ENCODE assay signal across 13 mouse cellular contexts in the genomic region with DNA sequence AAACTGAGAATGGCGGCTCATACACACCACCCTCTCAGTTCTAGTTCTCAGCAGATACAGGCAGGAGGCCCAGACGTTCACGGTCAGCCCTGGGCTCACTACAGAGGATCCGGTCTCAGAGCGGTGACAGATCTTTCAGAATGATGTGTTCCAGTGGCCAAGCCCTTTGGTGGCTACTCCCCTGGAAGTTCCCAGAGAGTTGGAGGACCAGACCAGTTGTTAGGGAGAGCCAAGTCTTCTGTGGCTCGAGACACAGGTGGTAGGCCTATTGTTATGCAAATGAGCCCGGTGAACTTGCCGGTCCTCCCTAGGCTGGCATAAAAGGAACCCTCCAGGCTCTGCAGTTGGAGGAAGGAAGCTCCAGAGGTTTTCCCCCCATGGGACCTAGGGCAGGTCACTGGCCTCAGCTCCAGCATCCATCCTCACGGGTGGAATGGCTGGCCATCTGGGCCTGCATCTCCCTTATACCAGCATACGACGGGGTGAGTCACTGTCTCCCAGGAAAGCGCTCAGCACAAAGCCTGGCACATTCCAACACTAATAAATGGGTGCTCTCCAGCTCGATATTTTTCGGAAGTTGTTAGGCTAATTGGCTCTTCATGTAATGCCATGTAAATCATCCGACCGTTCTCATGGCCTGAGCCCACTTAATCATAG. TPM values are rescaled to one million over a fixed set of nuclear protein-coding genes. Genes with fewer than 3 reads are reported as not detected.
DNase-seq lines count a peak whose midpoint lies in the region; ATAC-seq and TF ChIP-seq lines count a peak whose summit lies in the region.
"Had no signal": no experiment of that assay in that cellular context is flagged by ENCODE, and none has a peak within 500 bp of the region (broad histone marks: within the 10 kb centered on the region; RNA-seq: fewer than 3 reads in every experiment).

No protein-coding gene starts in this region.

- no peak overlapping the region for H3K9ac ChIP-seq in forebrain, postnatal 0 days
- 0 out of 2 replicates have a peak overlapping the region, but pooled peaks have one; percentile 11 for H3K9ac ChIP-seq in midbrain, embryonic 12.5 days (replicated peaks)
- no peak overlapping the region for H3K9ac ChIP-seq in midbrain, embryonic 13.5 days (replicated peaks)
- H3K9ac ChIP-seq in forebrain, embryonic 13.5 days = 0 out of 2 replicates have a peak overlapping the region, but pooled peaks have one; percentile 21
- no peak overlapping the region for H3K9ac ChIP-seq in lung, postnatal 0 days (replicated peaks; ENCODE audit: low read depth)
- H3K9ac ChIP-seq: liver, embryonic 15.5 days; neural tube, embryonic 12.5 days had no signal

- no peaks in the 10 kb centered on the region for H3K9me3 ChIP-seq in forebrain, embryonic 10.5 days
- H3K9me3 ChIP-seq in forebrain, postnatal 0 days (ENCODE audit: low read length) = no peaks in the 10 kb centered on the region
- H3K9me3 ChIP-seq in midbrain, embryonic 12.5 days = no peaks in the 10 kb centered on the region
- H3K9me3 ChIP-seq in midbrain, embryonic 13.5 days = no peaks in the 10 kb centered on the region
- H3K9me3 ChIP-seq in forebrain, embryonic 13.5 days (replicated peaks) = no peaks in the 10 kb centered on the region
- H3K9me3 ChIP-seq in lung, postnatal 0 days (ENCODE audit: low read length) = no peaks in the 10 kb centered on the region
- H3K9me3 ChIP-seq: liver, embryonic 15.5 days; neural tube, embryonic 12.5 days had no signal

- 10% methylated on average over 16 of the region's 16 CpGs for WGBS in forebrain, embryonic 10.5 days
- WGBS in forebrain, postnatal 0 days = 10% methylated on average over 16 of the region's 16 CpGs
- WGBS in midbrain, embryonic 12.5 days = 9% methylated on average over 16 of the region's 16 CpGs
- 10% methylated on average over 16 of the region's 16 CpGs for WGBS in midbrain, embryonic 13.5 days
- WGBS in forebrain, embryonic 13.5 days = 7% methylated on average over 16 of the region's 16 CpGs
- WGBS in lung, postnatal 0 days = 42% methylated on average over 16 of the region's 16 CpGs

- peaks cover 64% of the 10 kb centered on the region for H3K4me1 ChIP-seq in forebrain, embryonic 10.5 days
- 0 out of 2 replicates have a peak, but pooled peaks cover 3% of the 10 kb centered on the region for H3K4me1 ChIP-seq in forebrain, postnatal 0 days (ENCODE audit: insufficient read depth)
- H3K4me1 ChIP-seq in midbrain, embryonic 12.5 days = peaks cover 34% of the 10 kb centered on the region
- peaks cover 37% of the 10 kb centered on the region for H3K4me1 ChIP-seq in midbrain, embryonic 13.5 days (replicated peaks)
- H3K4me1 ChIP-seq in forebrain, embryonic 13.5 days = peaks cover 38% of the 10 kb centered on the region
- H3K4me1 ChIP-seq in lung, postnatal 0 days (ENCODE audit: insufficient read depth, low read depth, low read length) = no peaks in the 10 kb centered on the region; the same call in 1 of the 2 replicates

- no peak for ATAC-seq in forebrain, postnatal 0 days
- ATAC-seq in midbrain, embryonic 12.5 days (ENCODE audit: low FRiP score, low read depth) = no peak
- no peak for ATAC-seq in midbrain, embryonic 13.5 days
- ATAC-seq in forebrain, embryonic 13.5 days = no peak
- ATAC-seq in lung, postnatal 0 days = no peak
- ATAC-seq: inflammation-experienced regulatory T-cells, adult 6 months had no signal

- no peak for DNase-seq in forebrain, embryonic 10.5 days (ENCODE audit: extremely low spot score, low spot score)
- no peak for DNase-seq in forebrain, postnatal 0 days
- peak; percentile 92 for DNase-seq in ES-CJ7 (ENCODE audit: low read depth, low spot score)
- no peak for DNase-seq in lung, postnatal 0 days (ENCODE audit: low spot score)
- DNase-seq in layer of hippocampus, adult 9-10 months (ENCODE audit: low spot score) = no peak
- DNase-seq: cerebellum, adult 2 months; left cerebral cortex, postnatal 4 days had no signal

- no peak for TF ChIP-seq EP300 in lung, postnatal 0 days (IDR thresholded peaks at IDR 0.05)

- no peak for TF ChIP-seq CTCF in forebrain, postnatal 0 days (IDR thresholded peaks at IDR 0.05; ENCODE audit: low read depth)
- no peak for TF ChIP-seq CTCF in lung, postnatal 0 days (IDR thresholded peaks at IDR 0.05)

- no peaks in the 10 kb centered on the region for H3K36me3 ChIP-seq in forebrain, embryonic 10.5 days (replicated peaks)
- H3K36me3 ChIP-seq in forebrain, postnatal 0 days (ENCODE audit: insufficient read depth) = no peaks in the 10 kb centered on the region
- no peaks in the 10 kb centered on the region for H3K36me3 ChIP-seq in midbrain, embryonic 12.5 days
- H3K36me3 ChIP-seq in midbrain, embryonic 13.5 days = no peaks in the 10 kb centered on the region
- no peaks in the 10 kb centered on the region for H3K36me3 ChIP-seq in forebrain, embryonic 13.5 days (ENCODE audit: poor library complexity, severe bottlenecking)
- no peaks in the 10 kb centered on the region for H3K36me3 ChIP-seq in lung, postnatal 0 days (ENCODE audit: insufficient read depth, low read length)
- H3K36me3 ChIP-seq: liver, embryonic 15.5 days; neural tube, embryonic 12.5 days had no signal

- no peak overlapping the region for H3K4me3 ChIP-seq in forebrain, embryonic 10.5 days
- no peak overlapping the region for H3K4me3 ChIP-seq in forebrain, postnatal 0 days (ENCODE audit: low read depth, low read length)
- no peak overlapping the region for H3K4me3 ChIP-seq in midbrain, embryonic 12.5 days
- H3K4me3 ChIP-seq in midbrain, embryonic 13.5 days (replicated peaks) = no peak overlapping the region
- no peak overlapping the region for H3K4me3 ChIP-seq in forebrain, embryonic 13.5 days
- H3K4me3 ChIP-seq in lung, postnatal 0 days (ENCODE audit: low read depth, low read length) = no peak overlapping the region
- H3K4me3 ChIP-seq: liver, embryonic 15.5 days; neural tube, embryonic 12.5 days had no signal

- peaks cover 62% of the 10 kb centered on the region for H3K27me3 ChIP-seq in forebrain, embryonic 10.5 days (ENCODE audit: poor library complexity, severe bottlenecking)
- H3K27me3 ChIP-seq in forebrain, postnatal 0 days (ENCODE audit: insufficient read depth, low read length) = no peaks in the 10 kb centered on the region; the same call in 1 of the 2 replicates
- peaks cover 68% of the 10 kb centered on the region for H3K27me3 ChIP-seq in midbrain, embryonic 12.5 days
- peaks cover 57% of the 10 kb centered on the region for H3K27me3 ChIP-seq in midbrain, embryonic 13.5 days
- peaks cover 46% of the 10 kb centered on the region for H3K27me3 ChIP-seq in forebrain, embryonic 13.5 days
- H3K27me3 ChIP-seq in lung, postnatal 0 days (replicated peaks; ENCODE audit: insufficient read depth, low read length) = no peaks in the 10 kb centered on the region

- peak overlapping the region; percentile 15; the same call in 1 of the 2 replicates for H3K27ac ChIP-seq in forebrain, embryonic 10.5 days
- H3K27ac ChIP-seq in forebrain, postnatal 0 days (ENCODE audit: low read depth, low read length) = no peak overlapping the region
- H3K27ac ChIP-seq in midbrain, embryonic 12.5 days (replicated peaks) = no peak overlapping the region
- no peak overlapping the region for H3K27ac ChIP-seq in midbrain, embryonic 13.5 days
- no peak overlapping the region for H3K27ac ChIP-seq in forebrain, embryonic 13.5 days
- no peak overlapping the region for H3K27ac ChIP-seq in lung, postnatal 0 days (ENCODE audit: low read length)
- H3K27ac ChIP-seq: liver, embryonic 15.5 days; neural tube, embryonic 12.5 days had no signal

- no peak overlapping the region for H3K4me2 ChIP-seq in forebrain, postnatal 0 days (ENCODE audit: low read depth)
- 0 out of 2 replicates have a peak overlapping the region, but pooled peaks have one; percentile 19 for H3K4me2 ChIP-seq in midbrain, embryonic 12.5 days (replicated peaks)
- H3K4me2 ChIP-seq in midbrain, embryonic 13.5 days (replicated peaks) = no peak overlapping the region
- no peak overlapping the region for H3K4me2 ChIP-seq in forebrain, embryonic 13.5 days
- no peak overlapping the region for H3K4me2 ChIP-seq in lung, postnatal 0 days (replicated peaks; ENCODE audit: low read depth, low read length)
- H3K4me2 ChIP-seq: liver, embryonic 15.5 days; neural tube, embryonic 12.5 days had no signal

RNA-seq across cellular contexts. Expression of gene Tcf7, which starts 3.6 kb away (rescaled TPM):
- polyA plus RNA-seq in forebrain, embryonic 10.5 days (2016; fragmentation: Nextera tagmentation; extraction: Ambion mirVana) = 8.1 and 8.8 TPM in 2 replicates
- 1.6 and 2.3 TPM in 2 replicates for total RNA-seq in forebrain, postnatal 0 days (2014; rRNA removed)
- polyA plus RNA-seq in forebrain, postnatal 0 days (2015; fragmentation: Nextera tagmentation; extraction: Ambion mirVana) = 4.4 and 4.6 TPM in 2 replicates
- 7.8 and 8.7 TPM in 2 replicates for polyA plus RNA-seq in midbrain, embryonic 12.5 days (2016; fragmentation: Nextera tagmentation; extraction: Ambion mirVana)
- 3.1 and 4.2 TPM in 2 replicates for polyA plus RNA-seq in midbrain, embryonic 13.5 days (2015; fragmentation: Nextera tagmentation; extraction: Ambion mirVana)
- 2.2 and 2.3 TPM in 2 replicates for polyA plus RNA-seq in forebrain, embryonic 13.5 days (2015; fragmentation: Nextera tagmentation; extraction: Ambion mirVana)
- polyA plus RNA-seq in lung, postnatal 0 days (2015; fragmentation: Nextera tagmentation; extraction: Ambion mirVana) = 14.7 and 14.8 TPM in 2 replicates

RNA-seq across cellular contexts. Expression of gene Skp1a, which starts 54.6 kb away (rescaled TPM):
- 906 and 908 TPM in 2 replicates for polyA plus RNA-seq in forebrain, embryonic 10.5 days (2016; fragmentation: Nextera tagmentation; extraction: Ambion mirVana)
- total RNA-seq in forebrain, postnatal 0 days (2014; rRNA removed) = 767 and 889 TPM in 2 replicates
- 1,355 and 1,490 TPM in 2 replicates for polyA plus RNA-seq in forebrain, postnatal 0 days (2015; fragmentation: Nextera tagmentation; extraction: Ambion mirVana)
- polyA plus RNA-seq in midbrain, embryonic 12.5 days (2016; fragmentation: Nextera tagmentation; extraction: Ambion mirVana) = 976 and 1,021 TPM in 2 replicates
- 1,061 and 1,143 TPM in 2 replicates for polyA plus RNA-seq in midbrain, embryonic 13.5 days (2015; fragmentation: Nextera tagmentation; extraction: Ambion mirVana)
- polyA plus RNA-seq in forebrain, embryonic 13.5 days (2015; fragmentation: Nextera tagmentation; extraction: Ambion mirVana) = 1,072 and 1,145 TPM in 2 replicates
- polyA plus RNA-seq in lung, postnatal 0 days (2015; fragmentation: Nextera tagmentation; extraction: Ambion mirVana) = 552 and 571 TPM in 2 replicates

Comparison
In these comparisons a context has a peak if more than half of its experiments do, and no peak if none do; other contexts are left out.
1. H3K9ac ChIP-seq: peak in midbrain, embryonic 12.5 days (single experiment) and forebrain, embryonic 13.5 days (single experiment); none in forebrain, postnatal 0 days (single experiment), midbrain, embryonic 13.5 days (single experiment) and lung, postnatal 0 days (single experiment).